Mouse (Mus musculus) testis, adult 2 months (tissue): Measurements from ENCODE around the gene Kiss1.

Experiments
- CTCF ChIP-seq: fragments of 200-500 bp; IDR thresholded peaks from 2 replicates; pipeline ENCODE4 v1.5.1; 2012; ENCODE audit warnings: low read depth, mild to moderate bottlenecking, inconsistent platforms, low read length, moderate library complexity; ENCODE audit not compliant: control insufficient read depth, insufficient read depth, insufficient replicate concordance
- POLR2A ChIP-seq: fragments of 200-500 bp; IDR thresholded peaks from 2 replicates; pipeline ENCODE4 v1.6.1; 2012; ENCODE audit warnings: low read depth, mild to moderate bottlenecking, inconsistent platforms, low read length, moderate library complexity; ENCODE audit not compliant: control insufficient read depth

DNA sequence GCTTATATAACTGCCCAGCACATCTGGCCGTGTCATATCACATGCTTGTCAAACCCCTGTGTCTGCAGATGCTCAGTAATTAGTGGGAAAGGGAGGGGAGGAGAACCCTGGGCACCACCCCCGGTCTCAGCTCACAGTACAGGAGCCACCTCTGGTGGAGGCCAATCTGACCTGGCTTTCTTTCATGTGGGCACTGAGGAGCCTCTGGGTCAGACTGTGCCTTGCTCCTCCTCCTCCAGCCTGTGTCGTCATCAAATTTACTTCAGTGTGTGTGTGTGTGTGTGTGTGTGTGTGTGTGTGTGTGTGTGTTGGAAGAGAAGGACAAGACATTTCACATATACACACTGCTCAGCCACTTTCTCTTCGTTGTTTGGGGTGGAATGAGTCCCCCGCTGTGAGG lies 1.7 kb downstream of the Kiss1 start:
- TF ChIP-seq CTCF (no peak), POLR2A (no peak)
